Mouse (Mus musculus): ENCODE results near the gene Pwwp2b. TPM values are rescaled to one million over a fixed set of nuclear protein-coding genes. Genes with fewer than 3 reads are reported as not detected.

The Pwwp2b gene
- 14.8 and 16.8 TPM in 2 replicates for polyA plus RNA-seq (2015; fragmentation: Nextera tagmentation; extraction: Ambion mirVana)

- Histone ChIP-seq H3K4me3 (ENCODE audit: low read length) (peak within 1 kb of the TSS; percentile 76), H3K27ac (ENCODE audit: low read length) (peak within 1 kb of the TSS; percentile 95), H3K27me3 (ENCODE audit: control insufficient read depth, insufficient read depth, low read depth, low read length) (no peaks in the 10 kb centered on the region), H3K36me3 (ENCODE audit: control insufficient read depth, insufficient read depth, low read length) (no peaks in the 10 kb centered on the region), H3K4me1 (replicated peaks; ENCODE audit: control insufficient read depth, insufficient read depth, low read length) (peaks cover 63% of the 10 kb centered on the region), H3K9ac (ENCODE audit: low read length) (peak within 1 kb of the TSS; percentile 86), H3K9me3 (ENCODE audit: control insufficient read depth, low read length) (no peaks in the 10 kb centered on the region), H3K4me2 (ENCODE audit: low read depth, low read length) (peak within 1 kb of the TSS; percentile 69)
- under 1% methylated on average over 55 of the region's 72 CpGs for WGBS
- peak; percentile 86 for ATAC-seq (ENCODE audit: low read depth)
Observed at GRCm38 (mm10) chr7:139247881-139248614, at the start of gene Pwwp2b. Gene Pwwp2b, plus strand, starts transcription at chr7:139248482.

GRCm38 (mm10) chr7:139200108-139200507, 48.2 kb upstream of the Pwwp2b start:
- Histone ChIP-seq H3K4me1 (replicated peaks; ENCODE audit: control insufficient read depth, insufficient read depth, low read length) (no peaks in the 10 kb centered on the region), H3K4me3 (ENCODE audit: low read length) (no peak overlapping the region), H3K27ac (ENCODE audit: low read length) (no peak overlapping the region), H3K9ac (ENCODE audit: low read length) (no peak overlapping the region), H3K9me3 (ENCODE audit: control insufficient read depth, low read length) (no peaks in the 10 kb centered on the region), H3K27me3 (ENCODE audit: control insufficient read depth, insufficient read depth, low read depth, low read length) (peaks cover 7% of the 10 kb centered on the region), H3K4me2 (ENCODE audit: low read depth, low read length) (no peak overlapping the region), H3K36me3 (ENCODE audit: control insufficient read depth, insufficient read depth, low read length) (no peaks in the 10 kb centered on the region)
- 20% methylated on average over 7 of the region's 7 CpGs for WGBS
- ATAC-seq (ENCODE audit: low read depth): peak; percentile 49

GRCm38 (mm10) chr7:139201209-139201608, 47.1 kb upstream of the Pwwp2b start:
- H3K27me3 ChIP-seq (ENCODE audit: control insufficient read depth, insufficient read depth, low read depth, low read length): peaks cover 7% of the 10 kb centered on the region
- no peaks in the 10 kb centered on the region for H3K9me3 ChIP-seq (ENCODE audit: control insufficient read depth, low read length)
- whole genome bisulfite sequencing: 44% methylated on average over 6 of the region's 6 CpGs
- ATAC-seq (ENCODE audit: low read depth): no peak
- no peak overlapping the region for H3K27ac ChIP-seq (ENCODE audit: low read length)
- H3K9ac ChIP-seq (ENCODE audit: low read length): no peak overlapping the region
- no peaks in the 10 kb centered on the region for H3K36me3 ChIP-seq (ENCODE audit: control insufficient read depth, insufficient read depth, low read length)
- no peaks in the 10 kb centered on the region for H3K4me1 ChIP-seq (replicated peaks; ENCODE audit: control insufficient read depth, insufficient read depth, low read length)
- H3K4me3 ChIP-seq (ENCODE audit: low read length): no peak overlapping the region
- H3K4me2 ChIP-seq (ENCODE audit: low read depth, low read length): no peak overlapping the region

- Histone ChIP-seq H3K4me3 (ENCODE audit: low read length) (no peak overlapping the region), H3K9ac (ENCODE audit: low read length) (no peak overlapping the region), H3K4me2 (ENCODE audit: low read depth, low read length) (no peak overlapping the region), H3K9me3 (ENCODE audit: control insufficient read depth, low read length) (no peaks in the 10 kb centered on the region), H3K4me1 (replicated peaks; ENCODE audit: control insufficient read depth, insufficient read depth, low read length) (peaks cover 5% of the 10 kb centered on the region; the same call in 1 of the 2 replicates), H3K36me3 (ENCODE audit: control insufficient read depth, insufficient read depth, low read length) (no peaks in the 10 kb centered on the region), H3K27me3 (ENCODE audit: control insufficient read depth, insufficient read depth, low read depth, low read length) (no peaks in the 10 kb centered on the region), H3K27ac (ENCODE audit: low read length) (no peak overlapping the region)
- 23% methylated on average over 7 of the region's 7 CpGs for WGBS
- ATAC-seq (ENCODE audit: low read depth): no peak
Observed at GRCm38 (mm10) chr7:139208023-139208772, 40.1 kb upstream of the Pwwp2b start.

- 65% methylated on average over 4 of the region's 4 CpGs for WGBS
- Histone ChIP-seq H3K36me3 (ENCODE audit: control insufficient read depth, insufficient read depth, low read length) (no peaks in the 10 kb centered on the region), H3K4me3 (ENCODE audit: low read length) (no peak overlapping the region), H3K4me1 (replicated peaks; ENCODE audit: control insufficient read depth, insufficient read depth, low read length) (peaks cover 9% of the 10 kb centered on the region; the same call in 1 of the 2 replicates), H3K27me3 (ENCODE audit: control insufficient read depth, insufficient read depth, low read depth, low read length) (no peaks in the 10 kb centered on the region), H3K4me2 (ENCODE audit: low read depth, low read length) (no peak overlapping the region), H3K9me3 (ENCODE audit: control insufficient read depth, low read length) (no peaks in the 10 kb centered on the region), H3K27ac (ENCODE audit: low read length) (no peak overlapping the region), H3K9ac (ENCODE audit: low read length) (no peak overlapping the region)
- ATAC-seq (ENCODE audit: low read depth): no peak
Observed at GRCm38 (mm10) chr7:139208773-139209095, 39.5 kb upstream of the Pwwp2b start.

GRCm38 (mm10) chr7:139211761-139212160, 36.5 kb upstream of the Pwwp2b start:
- 73% methylated on average over 6 of the region's 6 CpGs for WGBS
- no peak for ATAC-seq (ENCODE audit: low read depth)
- Histone ChIP-seq H3K27ac (ENCODE audit: low read length) (no peak overlapping the region), H3K9me3 (ENCODE audit: control insufficient read depth, low read length) (no peaks in the 10 kb centered on the region), H3K4me2 (ENCODE audit: low read depth, low read length) (no peak overlapping the region), H3K4me1 (replicated peaks; ENCODE audit: control insufficient read depth, insufficient read depth, low read length) (peaks cover 10% of the 10 kb centered on the region; the same call in 1 of the 2 replicates), H3K9ac (ENCODE audit: low read length) (no peak overlapping the region), H3K27me3 (ENCODE audit: control insufficient read depth, insufficient read depth, low read depth, low read length) (no peaks in the 10 kb centered on the region), H3K36me3 (ENCODE audit: control insufficient read depth, insufficient read depth, low read length) (no peaks in the 10 kb centered on the region), H3K4me3 (ENCODE audit: low read length) (no peak overlapping the region)

GRCm38 (mm10) chr7:139212754-139213745, 35.2 kb upstream of the Pwwp2b start, which contains the start of the genes Lrrc27 and Stk32c:
Gene Lrrc27, plus strand, starts transcription at chr7:139212988.
Gene Stk32c, minus strand, starts transcription at chr7:139213307.
- Histone ChIP-seq H3K9ac (ENCODE audit: low read length) (peak within 1 kb of the TSS; percentile 81), H3K36me3 (ENCODE audit: control insufficient read depth, insufficient read depth, low read length) (no peaks in the 10 kb centered on the region), H3K4me1 (replicated peaks; ENCODE audit: control insufficient read depth, insufficient read depth, low read length) (peaks cover 10% of the 10 kb centered on the region; the same call in 1 of the 2 replicates), H3K27ac (ENCODE audit: low read length) (peak within 1 kb of the TSS; percentile 85), H3K4me3 (ENCODE audit: low read length) (peak within 1 kb of the TSS; percentile 77), H3K9me3 (ENCODE audit: control insufficient read depth, low read length) (no peaks in the 10 kb centered on the region), H3K27me3 (ENCODE audit: control insufficient read depth, insufficient read depth, low read depth, low read length) (no peaks in the 10 kb centered on the region), H3K4me2 (ENCODE audit: low read depth, low read length) (peak within 1 kb of the TSS; percentile 84)
- ATAC-seq (ENCODE audit: low read depth): peak; percentile 98
- WGBS: 1% methylated on average over 53 of the region's 53 CpGs

GRCm38 (mm10) chr7:139213751-139214150, 34.5 kb upstream of the Pwwp2b start:
- Histone ChIP-seq H3K4me3 (ENCODE audit: low read length) (peak overlapping the region; percentile 77), H3K27ac (ENCODE audit: low read length) (peak overlapping the region; percentile 3; the same call in 1 of the 2 replicates), H3K4me1 (replicated peaks; ENCODE audit: control insufficient read depth, insufficient read depth, low read length) (peaks cover 10% of the 10 kb centered on the region; the same call in 1 of the 2 replicates), H3K4me2 (ENCODE audit: low read depth, low read length) (peak overlapping the region; percentile 84), H3K36me3 (ENCODE audit: control insufficient read depth, insufficient read depth, low read length) (no peaks in the 10 kb centered on the region), H3K9me3 (ENCODE audit: control insufficient read depth, low read length) (no peaks in the 10 kb centered on the region), H3K27me3 (ENCODE audit: control insufficient read depth, insufficient read depth, low read depth, low read length) (no peaks in the 10 kb centered on the region), H3K9ac (ENCODE audit: low read length) (peak overlapping the region; percentile 70)
- ATAC-seq (ENCODE audit: low read depth): no peak
- 49% methylated on average over 3 of the region's 3 CpGs for WGBS

Measured in lung, embryonic 16.5 days (tissue).